In genomic region chr4:126202303-126203181, GRCm38 (mm10) we compare ENCODE assay signal across 7 mouse cellular contexts. TPM values are rescaled to one million over a fixed set of nuclear protein-coding genes. Genes with fewer than 3 reads are reported as not detected.
DNase-seq lines count a peak whose midpoint lies in the region; ATAC-seq lines count a peak whose summit lies in the region.

Gene Thrap3, minus strand, starts transcription at chr4:126202760.

- H3K4me1 ChIP-seq in embryonic facial prominence, embryonic 12.5 days = peaks cover 25% of the 10 kb centered on the region
- H3K4me1 ChIP-seq in limb, embryonic 11.5 days (ENCODE audit: control insufficient read depth, insufficient read depth, low read length) = peaks cover 16% of the 10 kb centered on the region
- H3K4me1 ChIP-seq in midbrain, embryonic 14.5 days (ENCODE audit: control insufficient read depth, insufficient read depth, low read length) = peaks cover 22% of the 10 kb centered on the region

- peak; percentile 98 for ATAC-seq in embryonic facial prominence, embryonic 12.5 days (ENCODE audit: insufficient number of reproducible peaks, insufficient read depth, low FRiP score, low TSS enrichment)
- peak; percentile 98 for ATAC-seq in limb, embryonic 11.5 days (ENCODE audit: insufficient number of reproducible peaks, low FRiP score, low TSS enrichment, low read depth)
- ATAC-seq in midbrain, embryonic 14.5 days (ENCODE audit: low FRiP score, low TSS enrichment) = peak; percentile 98

- under 1% methylated on average over 70 of the region's 75 CpGs for WGBS in embryonic facial prominence, embryonic 12.5 days
- under 1% methylated on average over 75 of the region's 75 CpGs for WGBS in limb, embryonic 11.5 days
- under 1% methylated on average over 73 of the region's 75 CpGs for WGBS in midbrain, embryonic 14.5 days

- peak within 1 kb of the TSS; percentile 83 for H3K4me3 ChIP-seq in embryonic facial prominence, embryonic 12.5 days
- H3K4me3 ChIP-seq in limb, embryonic 11.5 days (ENCODE audit: low read depth, low read length) = peak within 1 kb of the TSS; percentile 56
- H3K4me3 ChIP-seq in midbrain, embryonic 14.5 days (replicated peaks; ENCODE audit: low read depth, low read length) = peak within 1 kb of the TSS; percentile 76

- peak within 1 kb of the TSS; percentile 97 for H3K27ac ChIP-seq in embryonic facial prominence, embryonic 12.5 days
- H3K27ac ChIP-seq in limb, embryonic 11.5 days (replicated peaks; ENCODE audit: low read depth, low read length) = peak within 1 kb of the TSS; percentile 94
- peak within 1 kb of the TSS; percentile 95 for H3K27ac ChIP-seq in midbrain, embryonic 14.5 days (replicated peaks; ENCODE audit: low read depth, low read length)

- no peaks in the 10 kb centered on the region for H3K9me3 ChIP-seq in embryonic facial prominence, embryonic 12.5 days
- no peaks in the 10 kb centered on the region for H3K9me3 ChIP-seq in limb, embryonic 11.5 days (ENCODE audit: control insufficient read depth, low read length)
- no peaks in the 10 kb centered on the region for H3K9me3 ChIP-seq in midbrain, embryonic 14.5 days (ENCODE audit: control insufficient read depth, low read length)

- H3K9ac ChIP-seq in embryonic facial prominence, embryonic 12.5 days = peak within 1 kb of the TSS; percentile 76
- H3K9ac ChIP-seq in limb, embryonic 11.5 days (ENCODE audit: low read length) = peak within 1 kb of the TSS; percentile 92
- peak within 1 kb of the TSS; percentile 77 for H3K9ac ChIP-seq in midbrain, embryonic 14.5 days (replicated peaks; ENCODE audit: low read length)

- H3K27me3 ChIP-seq in embryonic facial prominence, embryonic 12.5 days = no peaks in the 10 kb centered on the region
- no peaks in the 10 kb centered on the region for H3K27me3 ChIP-seq in limb, embryonic 11.5 days (ENCODE audit: control insufficient read depth, insufficient read depth, low read length)
- H3K27me3 ChIP-seq in midbrain, embryonic 14.5 days (ENCODE audit: control insufficient read depth, insufficient read depth, low read length) = no peaks in the 10 kb centered on the region

- no peaks in the 10 kb centered on the region for H3K36me3 ChIP-seq in embryonic facial prominence, embryonic 12.5 days
- H3K36me3 ChIP-seq in limb, embryonic 11.5 days (ENCODE audit: control insufficient read depth, insufficient read depth, low read length) = no peaks in the 10 kb centered on the region
- no peaks in the 10 kb centered on the region for H3K36me3 ChIP-seq in midbrain, embryonic 14.5 days (ENCODE audit: control insufficient read depth, insufficient read depth, low read length)

- DNase-seq in adrenal gland, postnatal 25 days = peak; percentile 99
- DNase-seq in heart, adult 11 months = peak; percentile 100
- peak; percentile 99 for DNase-seq in kidney, adult 18-20 months
- peak; percentile 98 for DNase-seq in limb, embryonic 11.5 days (ENCODE audit: low spot score)
- DNase-seq in midbrain, embryonic 14.5 days = peak; percentile 99
- DNase-seq in spleen, adult 18-20 months = peak; percentile 98 to 99

- peak within 1 kb of the TSS; percentile 68 for H3K4me2 ChIP-seq in embryonic facial prominence, embryonic 12.5 days (replicated peaks)
- H3K4me2 ChIP-seq in limb, embryonic 11.5 days (ENCODE audit: low read depth, severe bottlenecking) = peak within 1 kb of the TSS; percentile 72
- H3K4me2 ChIP-seq in midbrain, embryonic 14.5 days (ENCODE audit: low read length) = peak within 1 kb of the TSS; percentile 84

RNA-seq across cellular contexts. Expression of gene Thrap3, which starts in this region (rescaled TPM):
- total RNA-seq in adrenal gland, postnatal 25 days (2021) = 190 and 232 TPM in 2 replicates
- polyA plus RNA-seq in embryonic facial prominence, embryonic 12.5 days (2016; fragmentation: Nextera tagmentation; extraction: Ambion mirVana) = 298 and 302 TPM in 2 replicates
- polyA plus RNA-seq in limb, embryonic 11.5 days (2014; fragmentation: Nextera tagmentation; extraction: Ambion mirVana) = 247 and 264 TPM in 2 replicates
- polyA plus RNA-seq in midbrain, embryonic 14.5 days (2014; fragmentation: Nextera tagmentation; extraction: Ambion mirVana) = 113 and 167 TPM in 2 replicates

Comparison
In these comparisons a context has a peak if more than half of its experiments do, and no peak if none do; other contexts are left out.
1. Peak in every context shown above with its lines: DNase-seq, ATAC-seq, H3K4me3 ChIP-seq and H3K27ac ChIP-seq.